Mouse (Mus musculus) ES-E14 (cell line): Measurements from ENCODE around the gene Trpv2. TPM values are rescaled to one million over a fixed set of nuclear protein-coding genes. Genes with fewer than 3 reads are reported as not detected.

ENCODE experiments used
- DNase-seq: peaks from one replicate; pipeline ENCODE4 v3.0.0-alpha.2; 2013; ENCODE audit warnings: low read depth, low spot score
- H3K27ac ChIP-seq: 2 replicates; pipeline ENCODE4 v1.5.1; 2012; ENCODE audit warnings: low read depth, mild to moderate bottlenecking, low read length, moderate library complexity, mixed read lengths; ENCODE audit not compliant: poor library complexity, insufficient read depth, severe bottlenecking
- H3K36me3 ChIP-seq: 2 replicates; pipeline ENCODE4 v1.6.1; 2012; ENCODE audit warnings: mild to moderate bottlenecking, low read length, moderate library complexity, mixed read lengths; ENCODE audit not compliant: control insufficient read depth, poor library complexity, insufficient read depth, severe bottlenecking
- H3K4me1 ChIP-seq, 2 experiments: fragments of 150-350 bp in 1 of 2; sonication (generic) in 1 of 2; 2 replicates each; pipeline ENCODE4 v1.6.1; 2012; ENCODE audit warnings: low read length in 2 of 2, mild to moderate bottlenecking in 1 of 2, mixed read lengths in 1 of 2; ENCODE audit not compliant: control insufficient read depth in 2 of 2, insufficient read depth in 2 of 2, poor library complexity in 1 of 2
- H3K4me3 ChIP-seq, 2 experiments: fragments of 150-350 bp in 1 of 2; sonication (generic) in 1 of 2; 2 replicates each; pipeline ENCODE4 v1.5.1; 2012; ENCODE audit warnings: low read length in 2 of 2, low read depth in 1 of 2, mild to moderate bottlenecking in 1 of 2, mixed read lengths in 1 of 2; ENCODE audit not compliant: insufficient read depth in 1 of 2, poor library complexity in 1 of 2, severe bottlenecking in 1 of 2
- H3K9ac ChIP-seq: 2 replicates; pipeline ENCODE4 v1.6.1; 2012; ENCODE audit warnings: low read depth, mild to moderate bottlenecking, low read length, mixed read lengths; ENCODE audit not compliant: poor library complexity, insufficient read depth, severe bottlenecking
- H3K9me3 ChIP-seq: fragments of 150-350 bp; sonication (generic); 2 replicates; pipeline ENCODE4 v1.6.1; 2012; ENCODE audit warnings: low read depth, mild to moderate bottlenecking, low read length; ENCODE audit not compliant: control insufficient read depth, insufficient read depth
- CHD2 ChIP-seq: IDR thresholded peaks from 2 replicates; pipeline ENCODE4 v1.6.1; 2014; ENCODE audit warnings: mild to moderate bottlenecking, low read depth, low read length, inconsistent platforms
- HCFC1 ChIP-seq: IDR thresholded peaks from 2 replicates; pipeline ENCODE4 v1.6.1; 2012; ENCODE audit warnings: low read length, inconsistent platforms, borderline replicate concordance; ENCODE audit not compliant: insufficient read depth
- MAFK ChIP-seq: IDR thresholded peaks from 2 replicates; pipeline ENCODE4 v1.6.1; 2014; ENCODE audit warnings: mild to moderate bottlenecking, low read depth, low read length, inconsistent platforms; ENCODE audit not compliant: insufficient read depth
- ZC3H11A ChIP-seq: IDR thresholded peaks from 2 replicates; pipeline ENCODE4 v1.6.1; 2012; ENCODE audit warnings: low read depth, mild to moderate bottlenecking, inconsistent platforms, low read length, borderline replicate concordance
- ZNF384 ChIP-seq: IDR thresholded peaks from 2 replicates; pipeline ENCODE4 v1.6.1; 2012; ENCODE audit warnings: low read depth, low read length, inconsistent platforms
- in situ Hi-C, 2 experiments: fragments of 600-800 bp; cut with MboI; formaldehyde crosslinking; loops; one replicate each; pipeline ENCODE4 v1.15.1; 2025; ENCODE audit warnings: low sequenced_read_pairs in 2 of 2, inconsistent platforms in 1 of 2; ENCODE audit not compliant: unreplicated experiment in 2 of 2
- total RNA-seq: library from RNA; depleted of rRNA; stranded (reverse); fragments of 300-350 nt; gene quantifications from 2 replicates; pipeline ENCODE4 v1.2.3, GENCODE M21; 2012

Gene Trpv2
- total RNA-seq, 1 experiment: 9.8 TPM

DNA sequence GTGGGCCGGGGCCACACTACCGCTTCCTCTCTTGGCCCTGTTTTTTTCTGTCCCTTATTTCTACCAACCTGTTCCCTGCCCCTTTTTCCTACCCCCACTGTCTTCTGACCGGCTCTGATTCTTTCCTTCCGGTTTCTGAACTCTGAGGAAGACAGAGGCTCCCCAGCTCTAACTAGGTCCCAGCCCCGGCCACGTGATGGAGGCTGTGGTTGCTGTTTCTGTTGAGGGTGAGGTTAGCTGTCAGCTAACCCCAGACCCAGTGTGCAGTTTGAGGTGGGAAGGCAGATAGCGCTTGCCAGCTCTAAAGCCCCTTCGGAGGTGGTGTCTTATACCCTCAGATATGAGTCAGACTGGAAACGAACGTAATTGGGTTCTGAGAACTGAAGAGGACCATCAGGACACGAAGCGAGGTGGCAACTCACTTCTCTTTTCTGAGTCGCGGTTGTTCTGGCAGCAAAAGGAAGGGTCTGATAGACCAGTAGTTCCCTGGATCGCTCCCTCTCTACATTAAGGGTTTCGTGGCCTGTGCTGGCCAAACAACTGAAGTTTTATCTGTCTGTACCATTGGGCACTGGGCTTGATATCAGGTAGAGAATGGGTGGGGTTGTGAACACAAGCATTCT, 2.4 kb downstream of the Trpv2 start:
- Histone ChIP-seq H3K4me1 (peaks cover 0 to 11% of the 10 kb centered on the region in 2 experiments; a peak in 2 of 4 replicates), H3K4me3 (no peak overlapping the region)

DNA sequence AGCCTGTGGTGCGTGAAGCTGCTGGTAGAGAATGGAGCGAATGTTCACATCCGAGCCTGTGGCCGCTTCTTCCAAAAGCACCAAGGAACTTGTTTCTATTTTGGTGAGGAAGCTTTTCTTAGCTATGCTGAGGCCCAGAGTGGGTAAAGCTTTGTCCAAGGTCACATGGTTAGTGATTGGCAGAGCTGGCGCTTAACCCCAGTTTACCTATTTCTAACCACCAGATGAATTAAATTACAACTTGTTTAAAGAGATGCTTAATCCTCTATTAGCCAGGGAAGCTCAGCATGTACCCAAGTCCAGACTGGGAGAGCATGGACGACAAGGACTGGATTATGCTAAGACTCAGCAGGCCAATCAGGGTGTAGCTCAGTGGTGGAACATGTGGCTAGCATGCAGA, 8.7 kb downstream of the Trpv2 start:
- in situ Hi-C loops: no loop called here
- Histone ChIP-seq H3K4me1 (peaks cover 0 to 2% of the 10 kb centered on the region in 2 experiments; a peak in 1 of 4 replicates), H3K9me3 (no peaks in the 10 kb centered on the region), H3K27ac (no peak overlapping the region), H3K9ac (0 out of 2 replicates have a peak overlapping the region, but pooled peaks have one; percentile 13), H3K4me3 (no peak overlapping the region), H3K36me3 (no peaks in the 10 kb centered on the region)
- DNase-seq: no peak
- TF ChIP-seq CHD2 (no peak), ZNF384 (no peak), ZC3H11A (no peak), HCFC1 (no peak), MAFK (no peak)

More for the DNA sequence above, 2.4 kb downstream of the Trpv2 start:
- no peak for DNase-seq
- in situ Hi-C loops: no loop called here
- no peak for TF ChIP-seq CHD2
- no peak for TF ChIP-seq ZNF384
- TF ChIP-seq ZC3H11A: no peak
- Histone ChIP-seq H3K36me3 (no peaks in the 10 kb centered on the region), H3K9ac (0 out of 2 replicates have a peak overlapping the region, but pooled peaks have one; percentile 7), H3K27ac (no peak overlapping the region), H3K9me3 (no peaks in the 10 kb centered on the region)

DNA sequence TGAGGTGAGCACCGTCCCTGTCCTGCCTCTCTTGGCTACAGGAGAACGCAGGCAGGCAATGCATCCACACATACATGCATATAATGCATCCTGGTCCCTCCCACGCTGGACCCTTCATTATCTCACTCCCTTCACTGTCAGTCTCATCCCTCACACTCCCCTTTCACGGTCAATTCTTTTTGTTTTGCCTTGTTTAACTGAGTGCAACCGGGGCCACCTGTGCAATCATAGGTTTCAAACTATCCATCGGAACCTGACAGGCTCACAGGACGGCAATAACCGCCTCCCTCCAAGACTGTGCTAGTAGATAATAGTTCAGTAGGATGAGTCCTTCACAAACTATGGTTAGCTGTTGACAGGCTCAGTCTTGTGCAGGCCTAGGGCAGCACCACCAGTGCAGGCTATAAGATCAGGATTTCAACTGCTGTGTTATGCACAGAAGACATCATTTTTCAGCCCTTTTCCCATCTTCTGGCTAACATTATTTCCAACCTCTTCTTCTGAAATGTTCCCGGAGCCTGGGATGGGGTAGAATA, 10.5 kb downstream of the Trpv2 start:
- no peak for TF ChIP-seq HCFC1
- no peak for TF ChIP-seq ZC3H11A
- TF ChIP-seq CHD2: no peak
- TF ChIP-seq ZNF384: no peak
- TF ChIP-seq MAFK: no peak
- H3K4me3 ChIP-seq: no peak overlapping the region
- no peaks in the 10 kb centered on the region for H3K9me3 ChIP-seq
- in situ Hi-C loops: no loop called here
- H3K36me3 ChIP-seq: no peaks in the 10 kb centered on the region
- H3K9ac ChIP-seq: no peak overlapping the region
- no peak for DNase-seq
- no peak overlapping the region for H3K27ac ChIP-seq
- peaks cover 0 to 2% of the 10 kb centered on the region in 2 experiments; a peak in 1 of 4 replicates for H3K4me1 ChIP-seq

DNA sequence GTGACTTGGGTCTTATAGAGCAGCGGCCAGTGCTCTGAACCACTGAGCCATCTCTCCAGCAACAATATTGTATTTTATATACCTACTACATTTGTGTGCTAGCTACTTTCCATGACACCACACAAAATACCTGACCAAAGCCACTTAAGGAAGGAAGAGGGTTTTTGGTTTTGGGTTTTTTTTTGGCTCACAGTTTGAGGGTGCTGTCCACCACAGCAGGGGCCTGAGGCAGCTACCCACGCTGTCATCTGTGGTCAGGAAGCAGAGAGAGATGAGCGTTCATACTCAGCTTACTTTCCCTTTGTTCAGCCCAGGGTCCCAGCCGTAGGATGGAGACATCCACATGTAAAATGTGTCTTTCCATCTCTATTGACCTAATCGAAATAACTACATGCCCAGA, 12.7 kb downstream of the Trpv2 start:
- Histone ChIP-seq H3K9me3 (no peaks in the 10 kb centered on the region), H3K4me3 (no peak overlapping the region), H3K27ac (no peak overlapping the region), H3K36me3 (no peaks in the 10 kb centered on the region), H3K4me1 (peaks cover 0 to 2% of the 10 kb centered on the region in 2 experiments; a peak in 1 of 4 replicates), H3K9ac (no peak overlapping the region)
- in situ Hi-C loops: no loop called here
- no peak for TF ChIP-seq HCFC1
- no peak for TF ChIP-seq ZNF384
- no peak for DNase-seq

DNA sequence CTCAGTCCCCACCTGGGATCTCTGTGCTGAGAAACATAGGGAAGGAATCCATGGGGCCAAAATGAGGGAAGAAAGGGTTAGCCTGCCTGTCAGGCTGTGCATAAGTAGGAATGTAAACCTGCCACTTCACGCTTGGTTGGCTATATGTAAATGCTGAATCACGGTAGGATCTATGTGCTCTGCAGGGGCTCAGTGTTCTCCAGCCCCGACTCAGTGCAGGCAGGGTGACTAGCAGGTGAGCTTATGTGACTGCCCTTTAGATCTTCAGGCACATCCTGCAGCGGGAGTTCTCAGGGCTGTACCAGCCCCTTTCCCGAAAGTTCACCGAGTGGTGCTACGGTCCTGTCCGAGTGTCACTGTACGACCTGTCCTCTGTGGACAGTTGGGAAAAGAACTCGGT, 15.1 kb downstream of the Trpv2 start:
- Histone ChIP-seq H3K4me3 (no peak overlapping the region), H3K9me3 (no peaks in the 10 kb centered on the region), H3K4me1 (peaks cover 0 to 3% of the 10 kb centered on the region in 2 experiments; a peak in 1 of 4 replicates), H3K27ac (no peak overlapping the region), H3K9ac (no peak overlapping the region), H3K36me3 (no peaks in the 10 kb centered on the region)
- in situ Hi-C loops: no loop called here
- no peak for DNase-seq
- no peak for TF ChIP-seq ZNF384
- no peak for TF ChIP-seq HCFC1
- TF ChIP-seq MAFK: no peak
- TF ChIP-seq ZC3H11A: no peak
- no peak for TF ChIP-seq CHD2
